Mouse (Mus musculus) liver, embryonic 16.5 days (tissue): ENCODE data around the gene Acvr1b. TPM values are rescaled to one million over a fixed set of nuclear protein-coding genes. Genes with fewer than 3 reads are reported as not detected.

ENCODE experiments used
- ATAC-seq: fragments of 200-750 bp; cut with Nextera tagmentation; 2 replicates; pipeline ENCODE4 v1.8.0; 2017; ENCODE audit warnings: low read depth, mild to moderate bottlenecking, moderate number of reproducible peaks, moderate library complexity
- H3K27ac ChIP-seq: fragments of 300-500 bp; sonication (generic); 2 replicates; pipeline ENCODE4 v1.5.1; 2014; ENCODE audit warnings: mild to moderate bottlenecking, low read length
- H3K27me3 ChIP-seq: fragments of 300-500 bp; sonication (generic); 2 replicates; pipeline ENCODE4 v1.6.1; 2014; ENCODE audit warnings: low read depth, low read length, mixed read lengths; ENCODE audit not compliant: control insufficient read depth, insufficient read depth
- H3K36me3 ChIP-seq: fragments of 300-500 bp; sonication (generic); 2 replicates; pipeline ENCODE4 v1.6.1; 2014; ENCODE audit warnings: mild to moderate bottlenecking; ENCODE audit not compliant: control insufficient read depth, insufficient read depth
- H3K4me1 ChIP-seq: fragments of 300-500 bp; sonication (generic); 2 replicates; pipeline ENCODE4 v1.6.1; 2014; ENCODE audit warnings: low read depth, low read length, mixed read lengths; ENCODE audit not compliant: control insufficient read depth
- H3K4me2 ChIP-seq: fragments of 300-500 bp; sonication (generic); 2 replicates; pipeline ENCODE4 v1.6.1; 2014; ENCODE audit warnings: low read depth, low read length, mixed read lengths
- H3K4me3 ChIP-seq: fragments of 300-500 bp; sonication (generic); 2 replicates; pipeline ENCODE4 v1.5.1; 2014; ENCODE audit warnings: low read depth, mild to moderate bottlenecking, low read length
- H3K9ac ChIP-seq: fragments of 300-500 bp; sonication (generic); 2 replicates; pipeline ENCODE4 v1.6.1; 2014; ENCODE audit warnings: low read depth, low read length
- H3K9me3 ChIP-seq: fragments of 300-500 bp; sonication (generic); replicated peaks from 2 replicates; pipeline ENCODE4 v1.6.1; 2016; ENCODE audit warnings: low read length; ENCODE audit not compliant: control insufficient read depth
- WGBS: fragments of 180-500 bp; shearing (Covaris S2); extraction: QIAGEN DNeasy Blood & Tissue Kit; methylation state at CpG from one replicate; pipeline ENCODE4 v1.1.7; 2014; ENCODE audit not compliant: insufficient replicate concordance; 5-methylcytosine and 5-hydroxymethylcytosine counted together
- polyA plus RNA-seq: library from polyadenylated mRNA; unstranded; fragments of >200 nt; fragmentation: Nextera tagmentation; extraction: Ambion mirVana; gene quantifications from 2 replicates; pipeline ENCODE4 v1.2.1, GENCODE M21; 2015

Gene Acvr1b
- polyA plus RNA-seq, 1 experiment from 2014 or later: 2.1 TPM

- Histone ChIP-seq H3K27ac (no peak overlapping the region), H3K9ac (no peak overlapping the region)
- WGBS: 34% methylated on average over 5 of the region's 5 CpGs
Measured at GRCm38 (mm10) chr15:101248029-101248710, 74.3 kb downstream of the Acvr1b start.

GRCm38 (mm10) chr15:101250220-101250800, 76.4 kb downstream of the Acvr1b start:
- 52% methylated on average over 9 of the region's 9 CpGs for whole genome bisulfite sequencing

More at GRCm38 (mm10) chr15:101248029-101248710, 74.3 kb downstream of the Acvr1b start:
- ATAC-seq: no peak
- Histone ChIP-seq H3K27me3 (peaks cover 5% of the 10 kb centered on the region), H3K4me3 (no peak overlapping the region), H3K4me2 (no peak overlapping the region), H3K4me1 (peaks cover 12% of the 10 kb centered on the region), H3K9me3 (no peaks in the 10 kb centered on the region), H3K36me3 (no peaks in the 10 kb centered on the region)

GRCm38 (mm10) chr15:101251930-101252329, 78.1 kb downstream of the Acvr1b start:
- Histone ChIP-seq H3K9ac (no peak overlapping the region), H3K36me3 (no peaks in the 10 kb centered on the region), H3K27ac (no peak overlapping the region), H3K4me1 (peaks cover 4% of the 10 kb centered on the region), H3K9me3 (no peaks in the 10 kb centered on the region), H3K4me3 (no peak overlapping the region), H3K27me3 (peaks cover 23% of the 10 kb centered on the region), H3K4me2 (no peak overlapping the region)
- 64% methylated on average over 5 of the region's 5 CpGs for WGBS
- no peak for ATAC-seq

More at GRCm38 (mm10) chr15:101250220-101250800, 76.4 kb downstream of the Acvr1b start:
- no peak for ATAC-seq
- no peak overlapping the region for H3K9ac ChIP-seq
- H3K4me1 ChIP-seq: peaks cover 12% of the 10 kb centered on the region
- peaks cover 23% of the 10 kb centered on the region for H3K27me3 ChIP-seq
- H3K4me2 ChIP-seq: no peak overlapping the region
- H3K4me3 ChIP-seq: no peak overlapping the region
- no peak overlapping the region for H3K27ac ChIP-seq
- no peaks in the 10 kb centered on the region for H3K36me3 ChIP-seq
- no peaks in the 10 kb centered on the region for H3K9me3 ChIP-seq

- Histone ChIP-seq H3K4me1 (no peaks in the 10 kb centered on the region; the same call in 1 of the 2 replicates), H3K36me3 (no peaks in the 10 kb centered on the region), H3K9me3 (no peaks in the 10 kb centered on the region), H3K4me3 (no peak overlapping the region), H3K27ac (no peak overlapping the region), H3K9ac (no peak overlapping the region), H3K4me2 (no peak overlapping the region), H3K27me3 (peaks cover 23% of the 10 kb centered on the region)
- ATAC-seq: no peak
- WGBS: 55% methylated on average over 6 of the region's 6 CpGs
Measured at GRCm38 (mm10) chr15:101252614-101253013, 78.7 kb downstream of the Acvr1b start.

- H3K9ac ChIP-seq: no peak overlapping the region
- peaks cover 23% of the 10 kb centered on the region for H3K27me3 ChIP-seq
- no peak overlapping the region for H3K27ac ChIP-seq
Measured at GRCm38 (mm10) chr15:101253563-101253885, 79.7 kb downstream of the Acvr1b start.

GRCm38 (mm10) chr15:101253886-101254795, 80.3 kb downstream of the Acvr1b start, which contains the start of gene Nr4a1:
Gene Nr4a1, plus strand, starts transcription at chr15:101254269.
- no peaks in the 10 kb centered on the region for H3K36me3 ChIP-seq
- peak within 1 kb of the TSS; percentile 54 for H3K9ac ChIP-seq
- H3K27me3 ChIP-seq: peaks cover 23% of the 10 kb centered on the region
- no peak within 1 kb of the TSS for H3K27ac ChIP-seq
- 2% methylated on average over 66 of the region's 82 CpGs for WGBS
- peak within 1 kb of the TSS; percentile 73 for H3K4me2 ChIP-seq
- no peaks in the 10 kb centered on the region for H3K9me3 ChIP-seq
- peak within 1 kb of the TSS; percentile 56 for H3K4me3 ChIP-seq
- peak; percentile 49 for ATAC-seq
- no peaks in the 10 kb centered on the region; the same call in 1 of the 2 replicates for H3K4me1 ChIP-seq

More at GRCm38 (mm10) chr15:101253563-101253885, 79.7 kb downstream of the Acvr1b start:
- Histone ChIP-seq H3K4me2 (peak overlapping the region; percentile 73), H3K4me1 (no peaks in the 10 kb centered on the region; the same call in 1 of the 2 replicates), H3K9me3 (no peaks in the 10 kb centered on the region), H3K36me3 (no peaks in the 10 kb centered on the region), H3K4me3 (peak overlapping the region; percentile 56)
- WGBS: 43% methylated on average over 3 of the region's 3 CpGs
- ATAC-seq: no peak

GRCm38 (mm10) chr15:101255842-101256462, 82.1 kb downstream of the Acvr1b start:
- Histone ChIP-seq H3K27ac (no peak overlapping the region), H3K4me3 (no peak overlapping the region), H3K9me3 (no peaks in the 10 kb centered on the region), H3K4me2 (no peak overlapping the region), H3K4me1 (no peaks in the 10 kb centered on the region; the same call in 1 of the 2 replicates), H3K9ac (no peak overlapping the region), H3K27me3 (peaks cover 23% of the 10 kb centered on the region), H3K36me3 (no peaks in the 10 kb centered on the region)
- 49% methylated on average over 7 of the region's 7 CpGs for WGBS
- ATAC-seq: no peak

GRCm38 (mm10) chr15:101256463-101257206, 82.8 kb downstream of the Acvr1b start:
- Histone ChIP-seq H3K36me3 (no peaks in the 10 kb centered on the region), H3K4me2 (no peak overlapping the region), H3K27ac (no peak overlapping the region), H3K4me1 (peaks cover 2% of the 10 kb centered on the region), H3K4me3 (no peak overlapping the region), H3K9me3 (no peaks in the 10 kb centered on the region), H3K9ac (no peak overlapping the region), H3K27me3 (peaks cover 23% of the 10 kb centered on the region)
- ATAC-seq: no peak
- WGBS: 50% methylated on average over 14 of the region's 14 CpGs
